Mouse (Mus musculus) heart, embryonic 14.5 days (tissue): ENCODE measurements around the gene Tinagl1. TPM values are rescaled to one million over a fixed set of nuclear protein-coding genes. Genes with fewer than 3 reads are reported as not detected.

Source experiments
- polyA plus RNA-seq: library from polyadenylated mRNA; unstranded; fragments of >200 nt; fragmentation: Nextera tagmentation; extraction: Ambion mirVana; gene quantifications from 2 replicates; pipeline ENCODE4 v1.2.1, GENCODE M21; 2014

The Tinagl1 gene
- polyA plus RNA-seq, 1 experiment from 2014 or later = 34.4 TPM

Other genes with a start within 250 kb of the Tinagl1 start
- 0.24 and 0.47 TPM in 2 replicates for gene Spocd1, start 245.9 kb downstream of the Tinagl1 start, polyA plus RNA-seq
- 1.7 and 2.6 TPM in 2 replicates for gene Adgrb2, start 190.3 kb downstream of the Tinagl1 start, polyA plus RNA-seq
- gene Col16a1, start 127.3 kb downstream of the Tinagl1 start, polyA plus RNA-seq = 27.9 and 37.1 TPM in 2 replicates
- 67.0 and 68.0 TPM in 2 replicates for gene Pef1, start 72.6 kb downstream of the Tinagl1 start, polyA plus RNA-seq
- 0.15 TPM in 1 of 2 replicates, not detected in the other for gene Hcrtr1, start 35.8 kb downstream of the Tinagl1 start, polyA plus RNA-seq
- gene Gm853, start 47.3 kb upstream of the Tinagl1 start, polyA plus RNA-seq = not detected in 2 replicates
- gene Serinc2, start 104.1 kb upstream of the Tinagl1 start, polyA plus RNA-seq = 6.0 and 7.5 TPM in 2 replicates
- gene Fabp3, start 133.5 kb upstream of the Tinagl1 start, polyA plus RNA-seq = 1,549 and 1,575 TPM in 2 replicates
- 0.74 and 1.2 TPM in 2 replicates for gene Gm10570, start 133.6 kb upstream of the Tinagl1 start, polyA plus RNA-seq
- gene Zcchc17, start 184.8 kb upstream of the Tinagl1 start, polyA plus RNA-seq = 47.9 and 50.3 TPM in 2 replicates
- gene Snrnp40, start 185.0 kb upstream of the Tinagl1 start, polyA plus RNA-seq = 68.2 and 74.5 TPM in 2 replicates